Mouse (Mus musculus) heart, adult 2 months (tissue): Measurements from ENCODE around the gene Glis2. TPM values are rescaled to one million over a fixed set of nuclear protein-coding genes. Genes with fewer than 3 reads are reported as not detected.

Experiments used
- DNase-seq, 2 experiments: peaks; one replicate each; pipeline ENCODE4 v3.0.0; 2021
- H3K27ac ChIP-seq: fragments of 200-600 bp; 2 replicates; pipeline ENCODE4 v1.8.1; 2022
- H3K27me3 ChIP-seq: fragments of 200-500 bp; 2 replicates; pipeline ENCODE4 v1.6.1; 2012; ENCODE audit warnings: mild to moderate bottlenecking, low read length, inconsistent platforms, mixed read lengths; ENCODE audit not compliant: control insufficient read depth, insufficient read depth
- H3K36me3 ChIP-seq: fragments of 200-500 bp; 2 replicates; pipeline ENCODE4 v1.6.1; 2012; ENCODE audit warnings: low read length, inconsistent platforms; ENCODE audit not compliant: control insufficient read depth, insufficient read depth
- H3K4me1 ChIP-seq: fragments of 200-500 bp; 2 replicates; pipeline ENCODE4 v1.6.1; 2011; ENCODE audit warnings: low read length; ENCODE audit not compliant: control insufficient read depth, insufficient read depth
- H3K4me3 ChIP-seq: fragments of 200-600 bp; 2 replicates; pipeline ENCODE4 v1.8.1; 2022
- H3K79me2 ChIP-seq: fragments of 200-500 bp; replicated peaks from 2 replicates; pipeline ENCODE4 v1.6.1; 2012; ENCODE audit warnings: mild to moderate bottlenecking, inconsistent platforms, low read length, moderate library complexity, mixed read lengths; ENCODE audit not compliant: control insufficient read depth, insufficient read depth
- H3K9ac ChIP-seq: fragments of 200-500 bp; 2 replicates; pipeline ENCODE4 v1.6.1; 2012; ENCODE audit warnings: low read depth, mild to moderate bottlenecking, control low read depth, inconsistent platforms, low read length, mixed read lengths
- CTCF ChIP-seq: fragments of 200-600 bp; IDR thresholded peaks from 2 replicates; pipeline ENCODE4 v1.8.1; 2022; ENCODE audit warnings: antibody characterized with exemption, mild to moderate bottlenecking, moderate library complexity
- EP300 ChIP-seq: fragments of 200-500 bp; IDR thresholded peaks from 2 replicates; pipeline ENCODE4 v1.6.1; 2011; ENCODE audit warnings: low read depth, low read length, control low read depth; ENCODE audit not compliant: insufficient read depth
- POLR2A ChIP-seq: fragments of 200-500 bp; IDR thresholded peaks from 2 replicates; pipeline ENCODE4 v1.6.1; 2011; ENCODE audit warnings: mild to moderate bottlenecking, low read depth, low read length, control low read depth; ENCODE audit not compliant: insufficient read depth
- WGBS: fragments of 180-500 bp; shearing (Covaris S2); methylation state at CpG from one replicate; pipeline ENCODE4 v1.1.7; 2018; 5-methylcytosine and 5-hydroxymethylcytosine counted together
- intact Hi-C: fragments of 180-260 bp; cut with DNase I; formaldehyde crosslinking; loops from one replicate; pipeline ENCODE4 v1.15.1; 2025
- polyA plus RNA-seq: library from polyadenylated mRNA; depleted of rRNA; stranded (reverse); fragments of >200 nt; gene quantifications from 2 replicates; pipeline ENCODE4 v1.2.3, GENCODE M21; 2012
- total RNA-seq, 2 experiments: library from RNA; stranded (reverse); gene quantifications; 2 replicates each; pipeline ENCODE4 v1.2.3; 2021

Glis2 gene
- total and polyA plus RNA-seq, 3 experiments: 10.0 to 17.3 (median 11.1) TPM

DNA sequence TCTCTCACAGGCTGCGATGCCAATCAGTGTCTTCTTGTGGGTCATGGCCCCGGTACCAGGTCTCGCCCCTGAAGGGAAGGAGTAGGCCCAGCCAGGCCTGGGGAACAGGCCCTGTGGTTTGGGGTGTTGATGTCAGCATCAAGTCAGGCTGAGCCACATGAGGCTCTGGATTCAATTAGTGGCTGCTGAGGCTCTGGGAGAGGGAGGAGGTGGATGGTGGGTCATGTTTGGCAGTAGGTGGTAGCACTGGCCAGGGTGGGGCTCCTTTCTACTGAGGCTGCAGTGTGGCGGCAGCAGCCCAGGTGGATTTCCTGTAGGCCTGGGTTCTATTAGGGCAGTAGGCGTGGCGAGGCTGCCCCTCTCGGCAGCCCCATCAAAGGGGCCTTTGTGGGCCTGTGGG is 57.1 kb downstream of the Glis2 start:
- DNase-seq: no peak
- Histone ChIP-seq H3K27me3 (no peaks in the 10 kb centered on the region), H3K9ac (no peak overlapping the region), H3K27ac (peak overlapping the region; percentile 45), H3K4me1 (peaks cover 19% of the 10 kb centered on the region), H3K36me3 (no peaks in the 10 kb centered on the region), H3K79me2 (peaks cover 3% of the 10 kb centered on the region), H3K4me3 (no peak overlapping the region)
- no peak for TF ChIP-seq POLR2A
- no peak for TF ChIP-seq EP300
- TF ChIP-seq CTCF: no peak
- intact Hi-C loops: no loop called here
- WGBS: 79% methylated on average over 7 of the region's 7 CpGs

DNA sequence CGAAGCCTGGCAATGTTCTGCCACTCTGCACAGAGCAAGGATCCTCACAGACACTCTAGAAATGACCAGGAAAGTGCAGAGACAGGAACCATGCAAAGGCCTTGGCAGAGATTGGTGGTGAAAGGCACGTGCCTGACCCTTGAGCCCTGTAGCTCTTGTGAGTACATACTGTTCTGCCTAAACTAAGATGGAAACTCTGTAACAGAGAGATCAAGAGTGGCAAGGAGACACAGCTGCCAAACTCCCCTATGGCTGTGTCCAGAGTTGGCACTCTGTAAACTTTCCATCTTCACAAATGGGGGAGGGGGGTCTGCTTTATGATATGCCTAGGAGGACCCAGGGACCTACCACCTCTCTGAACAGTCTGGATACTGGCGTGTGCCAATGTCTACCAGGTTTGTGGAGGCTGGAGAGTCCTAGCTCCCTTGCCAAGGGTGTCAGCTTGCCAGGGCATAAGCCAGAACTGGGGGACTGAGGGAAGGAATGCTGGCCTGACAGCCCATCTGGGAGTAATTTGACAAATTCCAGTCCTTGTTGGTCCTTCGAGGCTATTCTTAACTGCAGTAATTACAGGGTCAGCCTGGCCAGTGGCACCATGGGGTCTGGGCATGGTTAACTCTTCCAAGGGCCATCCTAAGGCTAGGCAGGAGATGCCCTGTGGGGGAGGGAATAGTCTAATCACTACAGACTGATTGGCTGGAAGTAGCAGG is 58.3 kb downstream of the Glis2 start:
- H3K79me2 ChIP-seq: peaks cover 3% of the 10 kb centered on the region
- intact Hi-C loops: no loop called here
- H3K27me3 ChIP-seq: no peaks in the 10 kb centered on the region
- H3K27ac ChIP-seq: peak overlapping the region; percentile 45
- 55% methylated on average over 4 of the region's 4 CpGs for WGBS
- no peak overlapping the region for H3K4me3 ChIP-seq
- TF ChIP-seq CTCF (no peak), EP300 (0 out of 2 replicates have a peak, but pooled peaks have one; percentile 23)
- no peaks in the 10 kb centered on the region for H3K36me3 ChIP-seq
- peaks cover 17% of the 10 kb centered on the region for H3K4me1 ChIP-seq
- DNase-seq: peak in 1 of 2 experiments; percentile 45
- no peak overlapping the region for H3K9ac ChIP-seq

DNA sequence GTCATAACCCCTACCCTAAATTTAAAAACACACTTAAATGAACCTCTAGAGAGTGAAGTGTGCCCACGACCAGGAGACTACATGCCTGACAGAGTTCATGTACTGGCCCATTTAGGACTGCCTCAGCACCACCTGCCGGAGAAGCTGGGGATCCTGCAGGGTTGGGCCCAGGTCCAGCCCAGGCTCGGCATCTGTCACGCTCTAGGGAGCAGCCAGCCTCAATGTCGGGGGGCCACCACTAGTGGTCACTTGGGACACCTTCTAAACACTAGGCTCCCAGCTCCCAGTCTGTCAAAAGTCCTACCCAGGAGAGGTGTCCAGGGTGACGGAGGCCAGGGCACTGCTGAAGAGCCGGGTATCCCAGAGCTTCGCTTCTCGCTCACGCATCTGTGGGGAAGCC is 60.2 kb downstream of the Glis2 start:
- peaks cover 3% of the 10 kb centered on the region for H3K79me2 ChIP-seq
- H3K27me3 ChIP-seq: no peaks in the 10 kb centered on the region
- no peaks in the 10 kb centered on the region for H3K36me3 ChIP-seq
- no peak overlapping the region for H3K4me3 ChIP-seq
- H3K27ac ChIP-seq: peak overlapping the region; percentile 60
- no peak for TF ChIP-seq EP300
- peak; percentile 49 for TF ChIP-seq CTCF
- TF ChIP-seq POLR2A: no peak
- no peak overlapping the region for H3K9ac ChIP-seq
- peak in 1 of 2 experiments; percentile 45 for DNase-seq
- intact Hi-C loops: loop anchor here (2.0 kb wide), 1 partner anchor 24 kb away; no protein-coding TSS in a partner anchor
- peaks cover 14% of the 10 kb centered on the region for H3K4me1 ChIP-seq
- WGBS: 68% methylated on average over 10 of the region's 10 CpGs

DNA sequence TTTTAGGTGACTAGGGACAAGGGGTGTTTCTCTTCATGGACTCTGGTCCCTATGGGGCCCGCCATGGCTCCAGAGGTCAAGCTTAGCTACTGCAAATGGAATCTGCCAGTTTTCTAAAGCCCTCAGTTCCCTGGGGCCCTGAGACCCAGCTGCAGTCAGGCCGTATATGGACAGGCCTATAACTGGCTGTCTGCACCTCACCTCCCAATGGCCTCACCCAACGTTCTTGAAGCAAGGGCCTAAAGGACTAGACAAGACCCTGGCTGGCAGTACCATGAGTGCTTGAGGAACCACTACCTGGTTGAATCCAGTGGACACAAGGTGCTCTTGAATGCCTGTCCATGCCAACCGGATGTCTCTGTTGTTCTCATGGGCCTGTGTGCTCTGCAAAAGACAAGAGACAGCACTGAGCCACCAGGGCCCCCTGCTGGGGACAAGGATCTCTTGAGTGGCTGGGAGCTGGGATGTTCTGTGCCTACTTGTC is 60.8 kb downstream of the Glis2 start:
- no peaks in the 10 kb centered on the region for H3K36me3 ChIP-seq
- H3K9ac ChIP-seq: no peak overlapping the region
- intact Hi-C loops: loop anchor here (2.0 kb wide), 1 partner anchor 24 kb away; no protein-coding TSS in a partner anchor
- no peaks in the 10 kb centered on the region for H3K27me3 ChIP-seq
- DNase-seq: peak; percentile 53 to 71
- H3K79me2 ChIP-seq: peaks cover under 1% of the 10 kb centered on the region
- TF ChIP-seq CTCF (peak; percentile 59), EP300 (no peak), POLR2A (no peak)
- peak overlapping the region; percentile 72 for H3K27ac ChIP-seq
- H3K4me3 ChIP-seq: no peak overlapping the region
- WGBS: 57% methylated on average over 4 of the region's 4 CpGs
- H3K4me1 ChIP-seq: peaks cover 14% of the 10 kb centered on the region

DNA sequence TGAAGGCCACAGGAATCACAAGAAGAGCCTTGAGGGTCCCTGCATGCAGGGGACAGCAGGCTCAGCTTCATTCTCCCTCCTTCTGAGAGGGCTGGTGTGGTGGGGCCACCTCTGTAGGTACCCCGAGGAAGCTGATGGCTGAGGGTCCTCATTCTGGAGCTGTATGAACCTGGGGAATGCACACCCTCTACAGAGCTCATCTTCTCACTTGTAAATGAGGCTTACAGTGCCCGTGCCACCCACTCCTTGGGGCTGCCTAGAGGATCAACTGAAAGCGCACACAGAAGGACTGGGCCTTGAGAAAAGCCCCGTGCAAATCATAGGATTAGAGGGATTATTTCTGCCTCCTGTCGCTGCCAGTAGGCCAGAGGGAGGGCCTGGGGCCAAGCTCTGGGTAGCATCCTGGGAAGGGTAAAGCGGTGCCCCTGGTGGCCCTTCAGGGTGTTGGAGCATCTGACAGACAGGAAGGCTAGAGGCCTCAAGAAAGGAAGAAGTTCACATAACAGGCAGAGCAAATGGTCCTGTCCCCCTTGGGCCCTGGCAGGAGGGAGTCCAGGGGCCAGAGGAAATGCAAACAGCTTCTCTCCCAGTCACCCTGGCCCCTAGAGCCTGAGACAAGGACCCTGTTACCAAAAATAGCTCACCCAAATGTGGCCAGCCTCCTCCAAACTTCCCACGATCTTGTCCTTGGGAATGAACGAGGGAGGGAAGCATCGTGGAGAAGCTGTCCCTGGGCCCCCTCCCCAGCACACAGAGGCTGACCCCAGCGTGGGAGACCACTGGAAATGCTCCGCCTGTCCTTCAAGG is 61.5 kb downstream of the Glis2 start:
- WGBS: 33% methylated on average over 11 of the region's 11 CpGs
- intact Hi-C loops: loop anchor here (2.0 kb wide), 1 partner anchor 25 kb away; no protein-coding TSS in a partner anchor
- peak; percentile 39 to 41 for DNase-seq
- Histone ChIP-seq H3K4me1 (peaks cover 12% of the 10 kb centered on the region), H3K79me2 (no peaks in the 10 kb centered on the region), H3K9ac (no peak overlapping the region), H3K36me3 (no peaks in the 10 kb centered on the region), H3K27ac (peak overlapping the region; percentile 72), H3K27me3 (no peaks in the 10 kb centered on the region), H3K4me3 (no peak overlapping the region)
- TF ChIP-seq POLR2A (no peak), EP300 (0 out of 2 replicates have a peak, but pooled peaks have one; percentile 13), CTCF (peak; percentile 29)
